Comparison of ENCODE assay signal across 18 mouse cellular contexts in genomic region chr6:43532822-43533221, GRCm38 (mm10).
"Had no signal": no experiment of that assay in that cellular context is flagged by ENCODE, and none has a peak within 500 bp of the region (broad histone marks: within the 10 kb centered on the region; RNA-seq: fewer than 3 reads in every experiment).

No protein-coding gene starts in this region.

- DNase-seq: liver, postnatal 0 days; lung, embryonic 14.5 days; lung, postnatal 10 days; lung, postnatal 4 days; midbrain, embryonic 14.5 days; retina, postnatal 1 day; right cerebral cortex, adult 18-20 months; right cerebral cortex, postnatal 25 days; thymus, adult 2 months; thymus, postnatal 36 days had no signal

- H3K27ac ChIP-seq: midbrain, embryonic 10.5 days; midbrain, embryonic 12.5 days; neural tube, embryonic 13.5 days; neural tube, embryonic 15.5 days; stomach, embryonic 15.5 days; stomach, postnatal 0 days had no signal

- H3K4me3 ChIP-seq: midbrain, embryonic 10.5 days; midbrain, embryonic 12.5 days; myocyte; neural tube, embryonic 13.5 days; neural tube, embryonic 15.5 days; stomach, embryonic 15.5 days had no signal

- ATAC-seq: liver, postnatal 0 days; midbrain, embryonic 16.5 days had no signal
